Mouse (Mus musculus): ENCODE data around the gene Exoc3l4.

Gene Exoc3l4

GRCm38 (mm10) chr12:111409583-111409982, 7.2 kb upstream of the Exoc3l4 start:
- no peak for DNase-seq (ENCODE audit: low read depth in 1 of 2, low spot score in 2 of 2)

DNA sequence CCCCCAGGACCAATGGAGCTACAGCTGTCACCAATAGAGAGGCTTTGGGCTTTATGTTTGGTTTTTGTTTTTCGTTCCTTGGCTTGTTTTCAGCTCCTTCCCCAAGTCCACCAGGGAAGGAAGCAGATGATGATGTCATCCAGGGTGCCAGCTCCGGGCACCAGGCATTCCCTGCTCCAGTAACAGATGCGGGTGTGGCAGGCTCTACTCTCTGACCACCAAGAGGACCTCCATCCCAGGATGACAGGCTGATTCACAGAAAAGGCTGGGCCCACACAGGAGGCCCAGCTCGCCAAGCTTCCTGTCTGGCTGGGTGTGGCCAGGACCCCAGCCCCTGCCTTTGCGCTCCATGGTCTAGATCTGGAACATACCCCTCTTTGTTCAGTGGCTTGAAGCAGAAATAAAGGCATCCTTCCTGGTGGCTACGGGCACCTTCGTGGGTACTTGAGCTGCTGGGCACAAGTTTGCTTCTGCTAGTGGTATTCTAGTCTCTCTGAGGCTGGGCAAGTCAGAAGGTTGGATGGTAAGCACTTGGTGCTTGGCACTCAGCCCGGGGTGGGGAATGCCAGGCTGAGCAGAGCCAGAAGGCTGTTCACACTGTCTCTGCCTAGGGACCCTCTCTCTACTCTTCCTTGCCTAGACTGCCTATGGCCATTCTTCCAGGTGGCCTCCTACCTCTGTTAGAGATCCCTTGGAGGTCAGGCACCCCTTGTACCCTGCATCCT, 5.0 kb upstream of the Exoc3l4 start:
- DNase-seq (ENCODE audit: low read depth in 1 of 2, low spot score in 2 of 2), result no peak

GRCm38 (mm10) chr12:111412581-111413284, 4.1 kb upstream of the Exoc3l4 start:
- DNase-seq (ENCODE audit: low read depth in 1 of 2, low spot score in 2 of 2), result no peak

GRCm38 (mm10) chr12:111413300-111413699, 3.5 kb upstream of the Exoc3l4 start:
- peak; percentile 63 to 76 for DNase-seq (ENCODE audit: low read depth in 1 of 2, low spot score in 2 of 2)

DNA sequence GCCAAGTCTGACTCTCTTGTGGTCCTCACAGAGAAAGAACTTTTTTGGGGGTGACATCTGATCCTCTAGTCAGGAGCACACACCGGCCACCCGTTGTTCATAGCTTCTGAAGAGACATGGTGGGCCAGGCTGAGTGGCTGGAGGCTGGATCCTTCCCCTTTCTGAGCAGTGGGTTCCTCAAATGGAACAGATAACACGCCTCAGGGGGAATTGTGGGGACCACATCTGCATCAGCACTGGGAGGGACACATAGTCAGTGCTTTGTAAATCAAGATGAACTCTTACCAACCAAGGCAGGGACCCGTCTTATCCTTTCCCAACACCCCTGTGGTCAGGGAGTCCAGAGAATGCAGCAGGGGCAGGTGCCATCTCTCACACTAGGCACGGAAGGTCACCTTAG, 3.1 kb downstream of the Exoc3l4 start:
- no peak for DNase-seq (ENCODE audit: low read depth in 1 of 2, low spot score in 2 of 2)

DNA sequence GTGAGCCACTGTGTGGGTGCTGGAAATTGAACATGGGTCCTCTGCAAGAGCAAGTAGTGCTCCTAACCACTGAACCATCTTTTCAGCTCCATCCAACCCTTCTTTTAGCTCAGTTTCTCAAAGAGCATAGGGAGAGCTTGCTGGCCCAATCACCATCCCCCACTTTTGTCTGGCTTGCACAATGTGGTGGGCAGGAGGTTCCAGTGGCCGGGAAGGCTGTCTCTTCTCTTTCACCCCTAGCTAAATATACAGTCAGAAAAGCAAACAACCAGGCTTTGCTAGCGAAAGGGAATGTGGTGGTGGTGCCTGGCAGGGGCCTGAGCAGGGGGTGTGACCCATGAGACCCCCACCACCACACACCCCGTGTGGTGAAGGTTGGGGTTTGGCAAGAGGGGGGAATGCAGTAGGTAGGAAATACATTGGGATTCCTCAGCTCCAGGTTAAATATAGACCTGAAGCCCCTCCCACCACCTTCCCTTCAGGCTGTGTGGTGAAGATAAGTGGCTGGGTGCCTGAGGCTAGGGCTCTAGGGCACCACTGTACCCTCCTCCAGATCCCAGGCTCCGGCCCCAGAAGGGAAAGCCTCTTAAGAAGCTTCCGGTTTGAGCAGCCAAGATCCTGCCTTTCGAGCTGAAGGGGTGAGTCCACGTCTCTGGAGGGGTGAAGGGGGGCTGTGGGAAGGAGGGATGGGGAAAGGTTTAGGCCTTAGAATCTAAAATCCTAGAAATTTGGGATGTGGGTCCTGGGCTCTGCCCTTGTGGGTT, 4.3 kb downstream of the Exoc3l4 start:
- DNase-seq (ENCODE audit: low read depth in 1 of 2, low spot score in 2 of 2), result no peak

DNA sequence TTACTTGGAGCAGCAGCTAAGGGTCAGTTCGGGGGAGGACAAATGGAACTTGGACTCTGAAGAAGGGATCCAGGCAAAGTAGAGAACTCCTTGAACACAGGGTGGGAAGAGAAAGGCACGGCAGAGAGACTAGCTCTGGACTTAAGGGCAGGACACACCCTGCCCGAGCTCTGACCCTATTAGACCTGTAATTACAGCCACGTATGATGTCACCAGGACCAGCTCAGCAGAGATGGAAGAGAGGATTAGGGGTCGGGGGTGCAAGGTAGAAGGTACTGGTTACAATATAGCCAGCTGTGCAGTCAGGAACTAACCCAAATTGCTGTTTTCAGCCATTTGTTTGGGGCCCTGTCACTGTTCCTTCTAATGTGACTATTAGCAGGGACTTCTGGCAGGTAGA, 6.0 kb downstream of the Exoc3l4 start:
- DNase-seq (ENCODE audit: low read depth in 1 of 2, low spot score in 2 of 2), result no peak

GRCm38 (mm10) chr12:111423570-111424129, 6.8 kb downstream of the Exoc3l4 start:
- DNase-seq (ENCODE audit: low read depth in 1 of 2, low spot score in 2 of 2), result no peak

DNA sequence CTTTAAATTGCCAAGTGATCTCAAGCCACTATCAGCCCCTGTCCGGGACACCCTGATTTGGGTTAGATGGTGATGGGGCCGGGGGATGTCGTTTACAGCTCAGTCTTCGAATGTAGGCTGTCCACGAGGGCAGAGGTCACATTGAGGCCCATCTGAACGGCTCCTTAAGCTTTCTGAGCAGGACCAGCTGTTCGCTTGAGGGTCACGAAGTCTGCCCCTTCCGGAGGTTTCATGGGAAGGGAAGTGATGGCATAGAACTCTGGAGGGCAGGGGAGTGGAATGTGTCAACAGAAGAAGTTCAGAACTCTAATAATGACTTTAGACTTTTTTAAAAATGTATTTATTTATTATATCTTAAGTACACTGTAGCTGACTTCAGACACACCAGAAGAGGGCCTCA, 7.7 kb downstream of the Exoc3l4 start:
- DNase-seq (ENCODE audit: low read depth in 1 of 2, low spot score in 2 of 2), result no peak

GRCm38 (mm10) chr12:111425258-111425657, 8.4 kb downstream of the Exoc3l4 start:
- DNase-seq (ENCODE audit: low read depth in 1 of 2, low spot score in 2 of 2), result peak in 1 of 2 experiments; percentile 80

DNA sequence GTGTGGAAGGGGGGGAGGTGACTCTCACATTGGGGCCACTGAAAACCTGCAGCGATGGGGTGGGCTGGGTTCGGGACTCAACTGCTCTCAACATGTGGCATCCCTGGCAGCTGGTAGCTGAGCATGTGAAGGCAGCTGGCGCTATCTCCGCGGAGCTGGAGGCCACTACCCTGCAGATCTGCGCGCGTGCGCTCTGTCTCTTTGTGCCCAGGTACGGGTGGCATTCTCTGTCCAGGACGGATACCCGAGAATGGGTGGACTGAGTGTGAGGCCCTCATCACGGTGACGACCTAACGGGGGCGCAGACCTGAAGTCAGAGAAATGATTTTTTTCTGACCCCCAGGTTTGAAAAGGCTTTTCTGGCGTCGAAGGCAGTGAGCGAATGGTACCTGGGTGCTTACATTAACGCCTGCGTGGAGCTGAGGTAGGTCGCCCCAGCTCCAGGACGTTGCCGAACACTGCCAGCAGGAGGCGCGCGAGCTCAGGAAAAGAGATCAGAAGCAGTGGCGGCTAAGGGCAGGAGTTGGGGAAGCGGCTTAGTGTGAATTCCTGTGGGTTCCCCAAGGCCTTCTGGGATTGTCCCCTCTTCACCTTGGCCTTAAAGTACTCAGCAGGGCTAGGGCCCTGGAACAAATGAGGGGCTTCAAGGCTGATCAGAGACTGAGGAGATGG, 9.1 kb downstream of the Exoc3l4 start:
- DNase-seq (ENCODE audit: low read depth in 1 of 2, low spot score in 2 of 2), result peak; percentile 75 to 89

DNA sequence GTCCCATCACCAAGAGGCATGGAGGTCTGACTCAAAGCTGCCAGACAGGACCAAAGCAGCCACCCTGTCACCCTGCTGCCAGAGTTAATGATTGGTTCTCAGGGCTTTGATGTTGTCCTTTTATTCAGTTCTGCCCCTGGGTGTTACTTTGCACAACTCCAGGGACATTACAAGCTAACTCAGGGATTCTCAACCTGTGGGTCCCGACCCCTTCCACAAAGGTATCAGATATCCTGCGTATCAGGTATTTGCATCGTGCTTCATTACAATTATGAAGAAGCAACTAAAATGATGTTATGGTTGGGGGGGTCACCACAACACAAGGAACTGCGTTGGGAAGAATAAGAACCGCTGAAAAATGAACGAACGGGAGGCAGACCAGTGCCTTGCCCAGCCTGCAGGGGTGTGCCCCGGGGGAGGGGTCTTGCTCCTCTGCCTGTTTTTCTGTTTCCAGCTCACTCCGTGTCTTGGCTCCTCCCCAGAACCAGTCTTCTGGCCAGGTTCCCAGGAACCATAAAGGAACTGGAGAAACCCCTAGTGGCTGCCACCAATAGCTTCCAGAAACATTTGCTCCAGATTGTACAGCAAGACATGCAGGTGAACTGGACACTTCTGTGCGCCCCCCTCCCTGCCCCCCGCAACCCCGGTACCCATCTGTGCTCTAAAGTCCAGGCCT, 10.8 kb downstream of the Exoc3l4 start:
- no peak for DNase-seq (ENCODE audit: low read depth in 1 of 2, low spot score in 2 of 2)

DNA sequence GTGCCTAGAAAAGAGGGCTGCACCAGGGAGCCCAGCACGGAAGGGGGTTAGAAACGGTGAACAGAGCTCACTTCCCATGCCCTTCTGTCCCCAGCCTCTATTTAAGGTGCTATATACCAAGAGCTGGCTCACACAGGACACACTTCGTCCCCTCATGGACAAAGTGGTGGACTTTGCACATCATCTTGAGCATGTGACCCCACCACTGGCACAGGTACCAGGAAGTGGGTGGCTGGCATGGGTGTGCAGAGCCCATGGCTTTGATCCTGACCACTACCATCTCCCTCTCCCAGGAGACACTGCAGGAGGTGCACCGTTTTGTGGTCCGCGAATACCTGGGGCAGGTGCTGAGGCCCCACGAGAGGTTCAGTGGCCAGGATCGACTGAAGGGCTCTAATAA, 11.5 kb downstream of the Exoc3l4 start:
- no peak for DNase-seq (ENCODE audit: low read depth in 1 of 2, low spot score in 2 of 2)

- no peak for DNase-seq (ENCODE audit: low read depth in 1 of 2, low spot score in 2 of 2)
Observed at GRCm38 (mm10) chr12:111428961-111429911, 12.4 kb downstream of the Exoc3l4 start.

GRCm38 (mm10) chr12:111430049-111430867, 13.4 kb downstream of the Exoc3l4 start:
- no peak for DNase-seq (ENCODE audit: low read depth in 1 of 2, low spot score in 2 of 2)

DNA sequence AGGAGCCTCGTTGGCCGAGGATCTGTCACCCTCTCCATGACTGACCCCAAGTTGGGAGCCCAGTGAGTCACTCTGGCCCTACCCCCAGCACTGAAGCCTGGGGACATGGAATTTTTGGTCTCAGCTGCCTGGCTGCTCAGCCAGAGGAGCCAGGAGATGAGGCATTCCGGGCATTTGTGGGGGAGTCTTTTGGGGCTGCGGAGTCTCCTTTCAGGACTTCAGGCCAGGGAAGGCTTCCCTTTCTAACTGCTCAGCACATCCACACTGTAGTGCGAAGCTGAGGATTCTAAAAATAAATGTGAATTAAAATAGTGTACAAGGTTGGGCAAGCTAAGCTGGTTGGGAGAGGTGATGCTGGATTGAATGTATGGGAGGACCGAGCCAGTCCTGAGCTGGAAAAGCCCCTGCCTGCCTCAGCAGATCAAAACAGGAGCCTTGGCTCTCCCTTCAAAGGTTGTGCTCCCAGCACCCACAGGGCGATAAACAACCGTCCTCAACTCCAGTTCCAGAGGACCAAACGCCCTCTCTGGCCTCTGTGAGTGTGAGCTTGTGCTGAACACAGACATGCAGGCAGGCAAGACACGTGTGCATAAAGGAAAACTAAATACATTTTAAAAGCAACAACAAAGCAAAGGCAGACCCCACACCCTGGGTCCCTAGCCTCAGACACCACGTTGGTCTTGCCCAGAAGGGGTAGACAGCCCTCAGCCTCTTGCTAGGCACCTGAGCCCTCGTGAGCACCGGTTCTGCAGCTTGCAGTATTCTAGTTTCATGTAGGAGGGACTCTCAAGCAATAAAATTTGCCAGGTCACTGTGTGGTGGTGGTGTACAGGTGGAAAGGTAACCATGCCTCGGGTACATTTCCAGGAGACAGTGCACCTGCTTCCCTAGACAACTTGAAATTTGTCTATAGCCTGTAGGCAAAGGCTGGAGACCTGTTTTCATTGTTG, 14.3 kb downstream of the Exoc3l4 start:
- DNase-seq (ENCODE audit: low read depth in 1 of 2, low spot score in 2 of 2), result no peak

DNA sequence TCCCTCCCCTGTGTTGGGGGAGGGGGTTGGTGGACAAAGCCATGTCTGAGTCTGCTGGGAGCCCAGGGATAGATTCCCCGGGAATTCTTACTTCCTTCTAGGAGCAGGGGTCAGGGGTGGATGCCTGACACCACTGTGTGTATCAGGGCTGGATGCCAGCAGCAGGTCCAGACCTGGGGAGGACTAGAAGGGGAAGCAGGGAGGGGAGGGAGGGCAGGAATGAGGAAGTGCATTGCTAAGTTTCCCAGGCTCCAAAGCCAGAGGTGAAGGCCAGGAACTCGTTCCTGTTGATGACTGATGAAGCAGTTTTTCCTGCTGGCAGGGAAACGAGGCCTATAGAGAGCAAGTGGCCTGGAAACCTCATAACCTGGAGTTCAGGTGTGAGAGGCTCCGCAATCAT, 15.3 kb downstream of the Exoc3l4 start:
- DNase-seq (ENCODE audit: low read depth in 1 of 2, low spot score in 2 of 2), result no peak

Data from monocyte, adult 2 months (primary cell).